In genomic region chr15:50346953-50347352, GRCm38 (mm10) we compare ENCODE assay signal across 26 mouse cellular contexts.
"Had no signal": no experiment of that assay in that cellular context is flagged by ENCODE, and none has a peak within 500 bp of the region (broad histone marks: within the 10 kb centered on the region; RNA-seq: fewer than 3 reads in every experiment).

No protein-coding gene starts in this region.

- H3K4me1 ChIP-seq: embryonic facial prominence, embryonic 10.5 days; embryonic facial prominence, embryonic 12.5 days; embryonic facial prominence, embryonic 13.5 days; embryonic facial prominence, embryonic 15.5 days; forebrain, embryonic 10.5 days; forebrain, embryonic 12.5 days; forebrain, embryonic 13.5 days; forebrain, embryonic 15.5 days had no signal

- H3K27me3 ChIP-seq: embryonic facial prominence, embryonic 12.5 days; embryonic facial prominence, embryonic 13.5 days; embryonic facial prominence, embryonic 15.5 days; forebrain, embryonic 12.5 days; forebrain, embryonic 13.5 days; forebrain, embryonic 15.5 days had no signal

- H3K36me3 ChIP-seq: embryonic facial prominence, embryonic 10.5 days; embryonic facial prominence, embryonic 12.5 days; embryonic facial prominence, embryonic 13.5 days; embryonic facial prominence, embryonic 15.5 days; forebrain, embryonic 10.5 days; forebrain, embryonic 12.5 days; forebrain, embryonic 15.5 days had no signal

- H3K27ac ChIP-seq: embryonic facial prominence, embryonic 10.5 days; embryonic facial prominence, embryonic 12.5 days; embryonic facial prominence, embryonic 13.5 days; embryonic facial prominence, embryonic 15.5 days; forebrain, embryonic 10.5 days; forebrain, embryonic 12.5 days; forebrain, embryonic 13.5 days; forebrain, embryonic 15.5 days; gastrocnemius, adult 2 months; heart, adult 2 months had no signal

- H3K4me3 ChIP-seq: embryonic facial prominence, embryonic 10.5 days; embryonic facial prominence, embryonic 12.5 days; embryonic facial prominence, embryonic 13.5 days; embryonic facial prominence, embryonic 15.5 days; erythroblast, embryonic 14.5 days; forebrain, embryonic 10.5 days; forebrain, embryonic 12.5 days; forebrain, embryonic 13.5 days; forebrain, embryonic 15.5 days; gastrocnemius, adult 2 months; heart, adult 2 months had no signal

- H3K9me3 ChIP-seq: embryonic facial prominence, embryonic 10.5 days; embryonic facial prominence, embryonic 12.5 days; embryonic facial prominence, embryonic 13.5 days; embryonic facial prominence, embryonic 15.5 days; forebrain, embryonic 10.5 days; forebrain, embryonic 12.5 days; forebrain, embryonic 13.5 days; forebrain, embryonic 15.5 days had no signal

- DNase-seq: cerebellum, adult 2 months; cerebellum, adult 8-10 months; cerebellum, adult 9-10 months; cerebellum, adult 9-11 months; cerebellum, postnatal 10 days; cerebellum, postnatal 14 days; cerebellum, postnatal 25 days; cerebellum, postnatal 36 days; embryo, embryonic 11 days; forebrain, postnatal 0 days; gastrocnemius, adult 2 months; gastrocnemius, postnatal 10 days; gastrocnemius, postnatal 14 days; gastrocnemius, postnatal 25 days; gastrocnemius, postnatal 36 days; heart, adult 18-20 months; heart, adult 2 months had no signal
